Mouse (Mus musculus) intestine, embryonic 14.5 days (tissue): ENCODE data around the gene Igsf9. TPM values are rescaled to one million over a fixed set of nuclear protein-coding genes. Genes with fewer than 3 reads are reported as not detected.

Experiments used
- ATAC-seq: fragments of 200-750 bp; cut with Nextera tagmentation; replicated peaks from 2 replicates; pipeline ENCODE4 v1.8.0; 2017; ENCODE audit warnings: low read depth, moderate number of reproducible peaks, moderate TSS enrichment, moderate library complexity; ENCODE audit not compliant: low FRiP score, low TSS enrichment
- DNase-seq: peaks from one replicate; pipeline ENCODE4 v3.0.0-alpha.2; 2018; ENCODE audit warnings: low spot score
- H3K27ac ChIP-seq: fragments of 300-500 bp; sonication (generic); 2 replicates; pipeline ENCODE4 v1.5.1; 2014; ENCODE audit warnings: low read depth, mild to moderate bottlenecking, control low read depth
- H3K27me3 ChIP-seq: fragments of 300-500 bp; sonication (generic); replicated peaks from 2 replicates; pipeline ENCODE4 v1.6.1; 2014; ENCODE audit warnings: low read length, control low read depth; ENCODE audit not compliant: control insufficient read depth, insufficient read depth
- H3K36me3 ChIP-seq: fragments of 300-500 bp; sonication (generic); 2 replicates; pipeline ENCODE4 v1.6.1; 2014; ENCODE audit warnings: low read length, control low read depth; ENCODE audit not compliant: control insufficient read depth, insufficient read depth
- H3K4me1 ChIP-seq: fragments of 300-500 bp; sonication (generic); replicated peaks from 2 replicates; pipeline ENCODE4 v1.6.1; 2014; ENCODE audit warnings: low read length, control low read depth, mixed read lengths; ENCODE audit not compliant: control insufficient read depth, insufficient read depth
- H3K4me2 ChIP-seq: fragments of 300-500 bp; sonication (generic); 2 replicates; pipeline ENCODE4 v1.6.1; 2014; ENCODE audit warnings: low read length
- H3K4me3 ChIP-seq: fragments of 300-500 bp; sonication (generic); 2 replicates; pipeline ENCODE4 v1.5.1; 2014; ENCODE audit warnings: low read depth, low read length, control low read depth, mixed read lengths
- H3K9ac ChIP-seq: fragments of 300-500 bp; sonication (generic); 2 replicates; pipeline ENCODE4 v1.6.1; 2014; ENCODE audit warnings: mild to moderate bottlenecking, low read length
- H3K9me3 ChIP-seq: fragments of 300-500 bp; sonication (generic); 2 replicates; pipeline ENCODE4 v1.6.1; 2016; ENCODE audit warnings: low read length, control low read depth; ENCODE audit not compliant: control insufficient read depth
- WGBS: fragments of 180-500 bp; shearing (Covaris S2); extraction: QIAGEN DNeasy Blood & Tissue Kit; methylation state at CpG from one replicate; pipeline ENCODE4 v1.1.7; 2014; 5-methylcytosine and 5-hydroxymethylcytosine counted together
- polyA plus RNA-seq: library from polyadenylated mRNA; unstranded; fragments of >200 nt; fragmentation: Nextera tagmentation; extraction: Ambion mirVana; gene quantifications from 2 replicates; pipeline ENCODE4 v1.2.1, GENCODE M21; 2014

Igsf9 gene
- polyA plus RNA-seq, 1 experiment from 2014 or later, result 40.9 TPM

DNA sequence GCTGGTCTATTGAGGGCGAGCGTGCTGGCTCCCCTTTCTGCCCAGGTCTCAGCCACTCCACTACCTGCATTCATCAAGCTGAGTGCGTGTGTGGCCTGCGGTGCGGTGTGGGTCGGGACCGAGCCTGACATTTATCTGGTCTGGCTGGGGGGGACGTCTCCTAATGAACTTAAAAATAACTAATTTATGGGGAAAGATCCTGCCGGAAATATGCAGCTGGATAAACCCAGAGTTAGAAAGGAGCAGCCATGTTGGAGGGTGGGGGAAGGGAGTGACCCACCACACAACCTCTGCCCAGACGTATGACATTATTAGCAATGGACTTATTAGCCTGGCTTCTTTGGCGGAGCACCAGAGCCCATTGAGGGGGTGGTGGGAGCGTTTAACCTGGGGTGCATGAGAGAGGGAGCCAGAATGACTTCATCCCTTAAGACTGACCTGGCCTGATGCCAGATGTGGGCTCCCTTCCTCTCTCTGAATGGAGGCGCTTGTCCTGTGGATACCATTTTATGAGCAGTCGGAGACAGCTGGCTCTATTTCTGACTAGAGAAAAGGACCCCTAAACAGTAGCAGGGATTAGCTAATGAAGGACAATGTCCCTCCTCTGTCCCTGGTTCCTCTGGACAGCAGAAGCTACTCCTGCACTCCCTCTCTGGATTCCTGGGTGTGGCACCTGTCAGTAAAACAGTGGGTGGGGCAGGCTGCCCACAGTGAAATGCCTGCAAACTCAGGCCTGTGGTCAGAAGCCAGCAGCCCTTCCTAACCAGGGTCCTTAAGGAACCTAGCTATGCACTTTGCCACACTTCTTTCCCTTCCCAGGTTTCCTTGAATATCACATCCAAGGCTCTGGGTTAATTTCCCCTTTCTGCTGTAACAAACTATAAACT is 21.8 kb downstream of the Igsf9 start:
- Histone ChIP-seq H3K9ac (0 out of 2 replicates have a peak overlapping the region, but pooled peaks have one; percentile 13), H3K4me1 (peaks cover 34% of the 10 kb centered on the region), H3K4me2 (peak overlapping the region; percentile 59), H3K9me3 (no peaks in the 10 kb centered on the region), H3K36me3 (peaks cover 34% of the 10 kb centered on the region), H3K27ac (peak overlapping the region; percentile 68), H3K27me3 (no peaks in the 10 kb centered on the region), H3K4me3 (peak overlapping the region; percentile 67)
- 15% methylated on average over 14 of the region's 14 CpGs for WGBS
- ATAC-seq (0 out of 2 replicates have a peak, but pooled peaks have one; percentile 3), DNase-seq (peak; percentile 83)

DNA sequence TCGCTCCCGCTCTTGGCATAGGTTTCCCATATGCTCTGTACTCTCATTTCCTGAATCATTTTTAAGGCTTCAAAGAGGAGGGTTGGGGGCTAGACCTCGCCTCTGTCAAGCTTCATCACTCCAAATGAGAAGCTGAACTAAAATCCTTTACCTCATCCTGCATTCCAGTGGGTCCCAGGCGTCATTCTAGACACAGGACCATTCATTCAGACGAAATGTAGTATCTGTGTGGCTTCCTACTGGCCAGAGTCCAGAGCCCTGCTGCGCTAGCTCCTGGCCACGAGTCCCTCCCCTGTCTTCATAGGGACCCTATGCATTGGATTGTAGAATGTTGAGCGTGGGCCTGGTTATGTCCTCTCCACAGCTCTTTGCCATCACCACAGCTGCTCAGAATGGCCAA is 23.2 kb downstream of the Igsf9 start:
- peaks cover 36% of the 10 kb centered on the region for H3K4me1 ChIP-seq
- H3K9me3 ChIP-seq, result no peaks in the 10 kb centered on the region
- H3K4me2 ChIP-seq, result no peak overlapping the region; the same call in 1 of the 2 replicates
- DNase-seq, result no peak
- ATAC-seq, result no peak
- WGBS, result 75% methylated on average over 8 of the region's 8 CpGs
- H3K27ac ChIP-seq, result no peak overlapping the region
- no peak overlapping the region for H3K4me3 ChIP-seq
- no peak overlapping the region for H3K9ac ChIP-seq
- H3K36me3 ChIP-seq, result peaks cover 36% of the 10 kb centered on the region
- no peaks in the 10 kb centered on the region for H3K27me3 ChIP-seq

DNA sequence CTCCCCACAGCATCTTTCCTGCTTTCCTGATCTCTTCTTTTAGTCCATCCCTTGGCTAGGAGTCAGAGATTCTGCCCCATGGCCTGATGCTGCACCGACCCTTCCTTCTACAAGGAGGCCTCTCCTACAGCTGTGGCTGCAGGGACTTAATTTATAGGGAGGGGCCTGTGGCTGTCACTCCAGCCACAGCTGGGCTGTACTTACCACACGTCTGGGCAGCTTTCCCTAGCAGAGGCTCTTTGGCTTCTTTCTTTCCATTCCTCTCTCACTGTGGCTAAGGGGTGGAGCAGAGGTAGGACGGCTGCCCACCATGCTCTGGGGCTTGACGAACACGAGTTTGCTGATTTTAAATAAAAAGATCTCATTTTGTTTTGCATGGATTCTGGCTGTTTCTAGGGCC is 25.4 kb downstream of the Igsf9 start:
- Histone ChIP-seq H3K9me3 (no peaks in the 10 kb centered on the region), H3K4me2 (no peak overlapping the region), H3K27me3 (no peaks in the 10 kb centered on the region), H3K4me1 (peaks cover 31% of the 10 kb centered on the region), H3K27ac (no peak overlapping the region), H3K36me3 (peaks cover 36% of the 10 kb centered on the region), H3K4me3 (no peak overlapping the region), H3K9ac (no peak overlapping the region)
- WGBS, result 57% methylated on average over 5 of the region's 5 CpGs
- no peak for ATAC-seq
- no peak for DNase-seq

DNA sequence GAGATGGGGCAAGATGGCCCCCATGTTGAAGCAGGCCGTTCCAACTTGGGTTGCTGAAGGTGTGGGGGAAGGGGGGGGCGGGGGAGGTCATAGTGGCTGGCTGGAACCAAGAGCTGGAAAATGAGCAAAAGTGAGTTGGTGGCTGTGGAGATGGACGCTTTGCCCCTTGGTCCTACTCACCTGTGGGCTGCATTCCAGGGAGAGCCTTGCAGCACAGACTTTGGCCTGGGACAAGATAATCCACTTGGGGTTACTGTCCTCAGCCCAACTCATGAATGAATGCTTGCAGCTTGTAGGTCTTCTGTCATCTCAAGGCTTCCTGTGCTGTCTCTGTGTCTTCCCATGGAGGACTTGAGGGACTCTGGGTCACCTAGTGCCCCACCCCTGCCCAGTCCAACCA is 26.1 kb downstream of the Igsf9 start:
- Histone ChIP-seq H3K9ac (no peak overlapping the region), H3K4me3 (no peak overlapping the region), H3K27me3 (no peaks in the 10 kb centered on the region), H3K4me1 (peaks cover 26% of the 10 kb centered on the region), H3K27ac (no peak overlapping the region), H3K9me3 (no peaks in the 10 kb centered on the region), H3K4me2 (no peak overlapping the region), H3K36me3 (peaks cover 36% of the 10 kb centered on the region)
- ATAC-seq (no peak), DNase-seq (no peak)
- WGBS, result 84% methylated on average over 3 of the region's 3 CpGs

DNA sequence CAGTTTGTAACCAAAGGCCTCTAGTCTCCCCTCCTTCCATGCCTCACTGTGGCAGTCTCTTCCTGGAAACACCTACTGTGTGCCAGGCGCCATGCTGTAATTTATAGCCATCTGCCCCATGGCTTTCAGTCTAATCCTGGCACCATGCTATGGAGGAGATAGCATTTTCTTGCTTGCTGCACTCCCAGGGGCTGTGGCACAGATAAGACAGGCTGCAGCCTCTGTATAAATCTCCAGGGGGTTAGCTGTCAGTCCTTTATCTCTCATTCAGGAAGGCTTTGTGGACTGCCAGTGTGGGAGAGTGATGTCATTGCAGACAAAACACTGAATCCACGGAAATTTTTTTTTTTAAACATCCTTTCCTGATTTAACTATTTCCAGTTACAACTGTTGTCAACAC is 26.6 kb downstream of the Igsf9 start:
- ATAC-seq, result no peak
- no peak for DNase-seq
- Histone ChIP-seq H3K4me1 (peaks cover 26% of the 10 kb centered on the region), H3K27ac (no peak overlapping the region), H3K36me3 (peaks cover 36% of the 10 kb centered on the region), H3K4me2 (no peak overlapping the region), H3K27me3 (no peaks in the 10 kb centered on the region), H3K9ac (no peak overlapping the region), H3K9me3 (no peaks in the 10 kb centered on the region), H3K4me3 (no peak overlapping the region)
- WGBS, result 42% methylated on average over 2 of the region's 2 CpGs

DNA sequence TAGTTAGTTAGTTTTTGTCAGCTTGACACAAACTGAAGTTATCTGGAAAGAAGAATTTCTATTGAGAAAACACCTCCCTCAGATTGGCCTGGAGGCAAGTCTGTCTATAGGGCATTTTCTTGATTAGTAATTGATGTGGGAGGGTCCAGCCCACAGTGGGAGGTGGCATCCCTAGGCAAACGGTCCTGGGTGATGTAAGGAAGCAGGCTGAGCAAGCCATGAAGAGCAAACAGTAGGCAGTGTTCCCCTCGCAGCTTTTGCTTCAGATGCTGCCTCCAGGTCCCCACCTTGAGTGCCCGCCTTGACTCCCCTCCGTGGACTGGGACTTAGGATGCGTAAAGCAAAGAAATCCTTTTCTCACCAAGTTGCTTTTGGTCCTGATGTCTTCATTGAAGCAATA is 27.6 kb downstream of the Igsf9 start:
- DNase-seq (no peak), ATAC-seq (no peak)
- no peak overlapping the region for H3K4me2 ChIP-seq
- 72% methylated on average over 5 of the region's 5 CpGs for WGBS
- peak overlapping the region; percentile 17; the same call in 1 of the 2 replicates for H3K27ac ChIP-seq
- H3K9ac ChIP-seq, result no peak overlapping the region
- no peak overlapping the region for H3K4me3 ChIP-seq
- H3K36me3 ChIP-seq, result peaks cover 36% of the 10 kb centered on the region
- H3K4me1 ChIP-seq, result peaks cover 18% of the 10 kb centered on the region
- no peaks in the 10 kb centered on the region for H3K9me3 ChIP-seq
- no peaks in the 10 kb centered on the region for H3K27me3 ChIP-seq

DNA sequence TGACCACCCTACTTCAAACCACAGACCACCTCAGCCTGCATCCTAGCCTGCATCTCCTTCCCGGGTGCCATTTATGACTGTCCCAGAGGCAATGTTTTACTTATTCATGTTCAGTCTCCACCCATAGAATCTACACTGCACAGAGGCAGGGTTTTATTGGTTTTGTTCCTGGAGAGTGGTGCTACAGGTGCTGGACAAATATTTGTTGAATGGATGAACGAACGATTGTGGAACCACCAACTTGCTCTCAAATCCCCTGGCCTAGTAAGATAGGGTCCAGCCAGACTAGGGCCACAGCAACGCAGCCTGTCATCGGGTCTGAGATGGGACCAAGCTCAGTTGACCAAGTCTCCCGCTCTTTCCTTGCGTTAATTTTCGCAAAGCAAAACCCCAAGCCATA is 28.4 kb downstream of the Igsf9 start:
- H3K9me3 ChIP-seq, result no peaks in the 10 kb centered on the region
- H3K36me3 ChIP-seq, result peaks cover 34% of the 10 kb centered on the region
- H3K4me2 ChIP-seq, result peak overlapping the region; percentile 14
- WGBS, result 38% methylated on average over 8 of the region's 8 CpGs
- no peak overlapping the region for H3K9ac ChIP-seq
- H3K27me3 ChIP-seq, result no peaks in the 10 kb centered on the region
- H3K27ac ChIP-seq, result peak overlapping the region; percentile 38; the same call in 1 of the 2 replicates
- peaks cover 11% of the 10 kb centered on the region; the same call in 1 of the 2 replicates for H3K4me1 ChIP-seq
- no peak for DNase-seq
- peak; percentile 34; the same call in 1 of the 2 replicates for ATAC-seq
- no peak overlapping the region for H3K4me3 ChIP-seq

DNA sequence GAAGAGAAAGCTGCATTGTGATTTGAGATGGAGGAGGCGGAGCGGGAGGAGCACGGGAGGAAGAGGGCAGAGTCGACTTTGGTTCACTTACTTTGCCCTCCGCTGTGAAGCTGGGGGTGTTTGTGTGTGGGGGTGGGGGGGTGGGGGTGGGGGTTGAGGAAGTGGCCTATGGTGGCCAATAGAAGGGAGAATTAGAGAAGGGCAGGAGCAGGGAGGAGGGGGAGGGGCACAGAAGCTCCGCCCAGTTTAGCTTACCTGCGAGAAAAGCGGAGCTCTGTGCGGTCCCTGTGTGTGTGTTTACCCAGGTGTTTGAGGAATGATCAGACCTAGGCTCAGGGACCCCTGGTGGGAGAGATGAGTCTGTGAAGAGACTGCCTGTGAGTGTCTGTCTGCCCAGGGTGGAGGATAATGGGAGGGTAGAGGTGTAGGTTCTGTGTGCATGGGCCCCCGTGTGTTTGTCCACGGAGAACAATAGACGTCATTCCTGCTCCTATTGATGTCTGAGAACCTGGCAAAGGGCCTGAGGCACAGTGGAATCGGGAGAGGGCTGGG is 28.9 kb downstream of the Igsf9 start:
- Histone ChIP-seq H3K27ac (peak overlapping the region; percentile 38; the same call in 1 of the 2 replicates), H3K9me3 (no peaks in the 10 kb centered on the region), H3K4me1 (peaks cover 11% of the 10 kb centered on the region; the same call in 1 of the 2 replicates), H3K4me2 (peak overlapping the region; percentile 23; the same call in 1 of the 2 replicates), H3K9ac (no peak overlapping the region), H3K4me3 (no peak overlapping the region), H3K36me3 (peaks cover 30% of the 10 kb centered on the region), H3K27me3 (no peaks in the 10 kb centered on the region)
- 35% methylated on average over 13 of the region's 13 CpGs for WGBS
- DNase-seq, result no peak
- ATAC-seq, result peak; percentile 67
